Mouse (Mus musculus) CH12.LX (cell line): ENCODE measurements at regions not wholly inside any gene's neighbourhood (a gene's known extent, or its start where the extent isn't known, plus 50 kb on each side); places are given as distances from the start of the nearest gene placed in this dataset.

Experiments used
- DNase-seq: peaks from one replicate; pipeline ENCODE4 v3.0.0-alpha.2; 2013; ENCODE audit errors: extremely low read depth
- H3K27ac ChIP-seq: 2 replicates; pipeline ENCODE4 v1.5.1; 2012; ENCODE audit warnings: low read depth, mild to moderate bottlenecking, control low read depth, moderate library complexity; ENCODE audit not compliant: insufficient read depth
- H3K27me3 ChIP-seq: replicated peaks from 2 replicates; pipeline ENCODE3; 2012; ENCODE audit warnings: inconsistent platforms
- H3K36me3 ChIP-seq, 2 experiments: replicated peaks in 1 of 2; 2 replicates each; pipeline versions ENCODE3 to v1.6.1; 2012; ENCODE audit warnings: inconsistent platforms in 1 of 2, low read length in 1 of 2, mild to moderate bottlenecking in 1 of 2, mixed read lengths in 1 of 2, moderate library complexity in 1 of 2; ENCODE audit not compliant: control insufficient read depth in 1 of 2, insufficient read depth in 1 of 2
- H3K4me1 ChIP-seq, 2 experiments: 2 replicates each; pipeline ENCODE4 v1.6.1; 2012; ENCODE audit warnings: inconsistent platforms in 1 of 2, moderate library complexity in 1 of 2; ENCODE audit not compliant: insufficient read depth in 2 of 2, control insufficient read depth in 1 of 2
- H3K4me2 ChIP-seq: 2 replicates; pipeline ENCODE4 v1.6.1; 2012; ENCODE audit warnings: low read depth, mild to moderate bottlenecking, control low read depth; ENCODE audit not compliant: poor library complexity, insufficient read depth, severe bottlenecking
- H3K4me3 ChIP-seq, 3 experiments: fragments of 150-350 bp in 1 of 3; sonication (generic) in 1 of 3; replicated peaks in 1 of 3; 2 replicates each; pipeline versions ENCODE3 to v1.5.1; 2011 to 2012; ENCODE audit warnings: low read depth in 2 of 3, low read length in 2 of 3, mild to moderate bottlenecking in 2 of 3, moderate library complexity in 2 of 3, control low read depth in 1 of 3, improper control_type of control experiment in 1 of 3, inconsistent platforms in 1 of 3, mixed read lengths in 1 of 3; ENCODE audit not compliant: poor library complexity in 1 of 3
- H3K79me2 ChIP-seq: replicated peaks from 2 replicates; pipeline ENCODE4 v1.6.1; 2012; ENCODE audit warnings: mild to moderate bottlenecking, moderate library complexity; ENCODE audit not compliant: control insufficient read depth, poor library complexity, insufficient read depth, severe bottlenecking; ENCODE audit errors: extremely low read depth
- H3K9ac ChIP-seq: 2 replicates; pipeline ENCODE4 v1.6.1; 2012; ENCODE audit warnings: low read depth, mild to moderate bottlenecking, control low read depth, moderate library complexity; ENCODE audit not compliant: insufficient read depth
- H3K9me3 ChIP-seq: replicated peaks from 2 replicates; pipeline ENCODE3; 2012; ENCODE audit warnings: low read length, inconsistent platforms, mixed read lengths
- BHLHE40 ChIP-seq: IDR thresholded peaks from 2 replicates; pipeline ENCODE4 v1.6.1; 2011; ENCODE audit warnings: mild to moderate bottlenecking, low read depth, low read length, improper control_type of control experiment
- CHD1 ChIP-seq: IDR thresholded peaks from 2 replicates; pipeline ENCODE4 v1.6.1; 2012; ENCODE audit warnings: low read depth, low read length, improper control_type of control experiment, inconsistent platforms
- CHD2 ChIP-seq: IDR thresholded peaks from 2 replicates; pipeline ENCODE4 v1.6.1; 2011; ENCODE audit warnings: low read length, improper control_type of control experiment
- ELF1 ChIP-seq: IDR thresholded peaks from 2 replicates; pipeline ENCODE4 v1.6.1; 2014; ENCODE audit warnings: low read depth, mild to moderate bottlenecking, inconsistent platforms, low read length, improper control_type of control experiment
- ETS1 ChIP-seq: conservative IDR thresholded peaks from 2 replicates; pipeline ENCODE4 v1.6.1; 2012; ENCODE audit warnings: low read depth, mild to moderate bottlenecking, inconsistent platforms, low read length, improper control_type of control experiment, moderate library complexity
- GABPA ChIP-seq: IDR thresholded peaks from 2 replicates; pipeline ENCODE4 v1.6.1; 2012; ENCODE audit warnings: low read depth, low read length, improper control_type of control experiment, inconsistent platforms; ENCODE audit not compliant: insufficient replicate concordance
- HCFC1 ChIP-seq: IDR thresholded peaks from 2 replicates; pipeline ENCODE4 v1.6.1; 2012; ENCODE audit warnings: low read depth, mild to moderate bottlenecking, inconsistent platforms, low read length, improper control_type of control experiment
- IRF4 ChIP-seq: IDR thresholded peaks from 2 replicates; pipeline ENCODE4 v1.6.1; 2014; ENCODE audit warnings: low read depth, mild to moderate bottlenecking, inconsistent platforms, low read length, improper control_type of control experiment
- JUN ChIP-seq: IDR thresholded peaks from 2 replicates; pipeline ENCODE4 v1.6.1; 2011; ENCODE audit warnings: low read depth, mild to moderate bottlenecking, low read length, improper control_type of control experiment, moderate library complexity; ENCODE audit not compliant: insufficient read depth
- JUND ChIP-seq: conservative IDR thresholded peaks from 2 replicates; pipeline ENCODE4 v1.6.1; 2011; ENCODE audit warnings: low read depth, low read length, improper control_type of control experiment
- MAFK ChIP-seq: IDR thresholded peaks from 2 replicates; pipeline ENCODE4 v1.6.1; 2011; ENCODE audit warnings: low read length, improper control_type of control experiment; ENCODE audit not compliant: insufficient replicate concordance
- MAZ ChIP-seq: IDR thresholded peaks from 2 replicates; pipeline ENCODE4 v1.6.1; 2012; ENCODE audit warnings: low read depth, mild to moderate bottlenecking, inconsistent platforms, low read length, improper control_type of control experiment, moderate library complexity
- MXI1 ChIP-seq: IDR thresholded peaks from 2 replicates; pipeline ENCODE4 v1.6.1; 2011; ENCODE audit warnings: mild to moderate bottlenecking, low read depth, low read length, improper control_type of control experiment
- MYC ChIP-seq: IDR thresholded peaks from 2 replicates; pipeline ENCODE4 v1.6.1; 2011; ENCODE audit warnings: low read depth, mild to moderate bottlenecking, improper control_type of control experiment, low read length
- NRF1 ChIP-seq: IDR thresholded peaks from 2 replicates; pipeline ENCODE4 v1.6.1; 2014; ENCODE audit warnings: low read depth, mild to moderate bottlenecking, inconsistent platforms, low read length, improper control_type of control experiment, moderate library complexity
- PAX5 ChIP-seq: IDR thresholded peaks from 2 replicates; pipeline ENCODE4 v1.6.1; 2012; ENCODE audit warnings: low read length, inconsistent platforms, mixed read lengths
- POLR2A ChIP-seq: IDR thresholded peaks from 2 replicates; pipeline ENCODE4 v1.6.1; 2011; ENCODE audit warnings: low read depth, mild to moderate bottlenecking, improper control_type of control experiment, low read length
- POLR2AphosphoS2 ChIP-seq: IDR thresholded peaks from 2 replicates; pipeline ENCODE4 v1.6.1; 2011; ENCODE audit warnings: low read depth, low read length, improper control_type of control experiment
- SIN3A ChIP-seq: IDR thresholded peaks from 2 replicates; pipeline ENCODE4 v1.6.1; 2012; ENCODE audit warnings: low read length, improper control_type of control experiment, inconsistent platforms
- TBP ChIP-seq: conservative IDR thresholded peaks from 2 replicates; pipeline ENCODE4 v1.6.1; 2011; ENCODE audit warnings: low read depth, low read length, improper control_type of control experiment
- TCF12 ChIP-seq: IDR thresholded peaks from 2 replicates; pipeline ENCODE4 v1.6.1; 2014; ENCODE audit warnings: low read depth, mild to moderate bottlenecking, inconsistent platforms, low read length, improper control_type of control experiment
- USF2 ChIP-seq: conservative IDR thresholded peaks from 2 replicates; pipeline ENCODE4 v1.6.1; 2011; ENCODE audit warnings: low read depth, low read length, improper control_type of control experiment
- ZC3H11A ChIP-seq: IDR thresholded peaks from 2 replicates; pipeline ENCODE4 v1.6.1; 2012; ENCODE audit warnings: low read depth, mild to moderate bottlenecking, inconsistent platforms, low read length, improper control_type of control experiment
- ZKSCAN1 ChIP-seq: IDR thresholded peaks from 2 replicates; pipeline ENCODE4 v1.6.1; 2012; ENCODE audit warnings: low read depth, inconsistent platforms, low read length, improper control_type of control experiment, borderline replicate concordance
- ZMIZ1 ChIP-seq: IDR thresholded peaks from 2 replicates; pipeline ENCODE4 v1.6.1; 2012; ENCODE audit warnings: low read depth, mild to moderate bottlenecking, inconsistent platforms, low read length, improper control_type of control experiment
- ZNF384 ChIP-seq: IDR thresholded peaks from 2 replicates; pipeline ENCODE4 v1.6.1; 2012; ENCODE audit warnings: low read depth, low read length, improper control_type of control experiment, inconsistent platforms
- dilution Hi-C: fragments of 300-500 bp; cut with MboI; formaldehyde crosslinking; loops from 2 replicates; pipeline ENCODE4 v1.14.3; 2020; ENCODE audit warnings: low sequenced_read_pairs; ENCODE audit not compliant: extremely low pct_unique_long_range_greater_than_20kb, extremely low pct_ligation_motif_present
- in situ Hi-C: fragments of 300-500 bp; cut with MboI; formaldehyde crosslinking; loops from 3 replicates; pipeline ENCODE4 v1.14.3; 2019; ENCODE audit warnings: low sequenced_read_pairs, low pct_ligation_motif_present, low pct_unique_long_range_greater_than_20kb, mixed read lengths

DNA sequence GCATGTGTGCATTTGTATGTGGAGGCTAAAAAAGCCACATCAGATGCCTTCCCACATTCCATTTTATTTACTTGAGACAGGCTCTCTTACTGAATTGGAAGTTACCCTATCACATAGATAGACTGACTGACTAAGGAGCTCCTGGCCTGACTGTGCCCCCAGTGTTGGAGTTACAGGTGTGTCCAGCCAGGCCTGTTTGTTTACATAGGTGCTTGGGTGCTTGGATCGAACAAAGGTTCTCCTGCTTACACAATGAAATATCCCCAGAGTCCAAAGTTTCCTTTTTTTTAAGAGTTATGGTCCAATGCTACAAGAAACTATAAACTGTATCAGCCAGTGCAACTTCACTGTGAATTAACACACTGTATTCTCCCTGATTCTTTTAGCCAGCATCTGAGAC lies 472.5 kb downstream of the Klf5 start:
- H3K9me3 ChIP-seq, result no peaks in the 10 kb centered on the region
- no peaks in the 10 kb centered on the region for H3K27me3 ChIP-seq
- TF ChIP-seq ELF1 (no peak), USF2 (no peak), MXI1 (no peak), ZMIZ1 (no peak), ETS1 (no peak), NRF1 (no peak), GABPA (no peak), TBP (no peak), JUND (no peak), IRF4 (no peak), MAFK (no peak), ZKSCAN1 (no peak), CHD1 (no peak), CHD2 (no peak), POLR2A (no peak), ZNF384 (no peak)
- no peak overlapping the region for H3K4me2 ChIP-seq
- H3K4me1 ChIP-seq, result no peaks in the 10 kb centered on the region
- no peaks in the 10 kb centered on the region for H3K36me3 ChIP-seq
- in situ Hi-C loops (no loop called here), dilution Hi-C loops (no loop called here)
- DNase-seq, result no peak
- H3K9ac ChIP-seq, result no peak overlapping the region
- no peak overlapping the region for H3K27ac ChIP-seq
- H3K79me2 ChIP-seq, result no peaks in the 10 kb centered on the region
- no peak overlapping the region for H3K4me3 ChIP-seq

DNA sequence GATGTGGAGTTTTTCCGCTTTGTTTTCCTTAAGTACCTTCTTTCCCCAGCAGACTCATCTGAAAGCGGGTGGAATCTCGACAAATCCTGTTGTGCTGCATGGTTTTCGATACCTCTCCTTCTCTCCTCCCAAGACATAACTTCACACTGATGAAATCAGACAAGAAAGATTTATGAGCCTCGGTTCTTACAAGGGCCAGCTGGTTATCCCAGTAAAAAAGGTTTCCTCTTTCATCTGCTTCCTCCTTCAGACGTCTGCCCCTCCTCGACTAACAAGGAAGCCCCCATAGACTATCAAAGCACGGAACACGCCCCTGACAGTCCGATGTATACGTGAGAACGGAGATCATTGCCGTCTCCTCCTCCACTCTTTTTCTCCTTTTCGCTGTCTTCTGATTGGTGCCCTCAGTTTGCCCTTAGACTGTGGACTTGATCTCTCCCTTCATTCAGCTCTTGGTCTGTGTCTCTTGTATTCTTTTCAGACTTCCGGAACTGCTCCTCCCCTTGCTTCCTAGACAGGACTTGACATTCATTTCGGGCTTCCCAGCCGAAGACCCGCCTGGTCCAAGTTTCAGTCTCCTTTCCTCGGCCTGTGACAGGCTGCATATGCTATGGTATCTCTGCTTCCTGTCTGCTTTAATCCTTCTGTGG lies 474.4 kb downstream of the Klf5 start:
- H3K79me2 ChIP-seq, result no peaks in the 10 kb centered on the region
- H3K4me2 ChIP-seq, result no peak overlapping the region
- in situ Hi-C loops, result no loop called here
- H3K27ac ChIP-seq, result no peak overlapping the region
- TF ChIP-seq BHLHE40 (no peak), POLR2AphosphoS2 (no peak), POLR2A (no peak), PAX5 (no peak), MAZ (no peak), JUN (no peak), HCFC1 (no peak), TCF12 (no peak), SIN3A (no peak), ZC3H11A (no peak), ZKSCAN1 (no peak), MYC (no peak), GABPA (no peak), ZNF384 (no peak)
- no peaks in the 10 kb centered on the region for H3K4me1 ChIP-seq
- no peaks in the 10 kb centered on the region for H3K36me3 ChIP-seq
- no peaks in the 10 kb centered on the region for H3K27me3 ChIP-seq
- H3K9ac ChIP-seq, result no peak overlapping the region
- no peak for DNase-seq
- H3K9me3 ChIP-seq, result no peaks in the 10 kb centered on the region
- no peak overlapping the region for H3K4me3 ChIP-seq
- dilution Hi-C loops, result no loop called here
